Mouse (Mus musculus): Measurements from ENCODE around the gene Plekho2.

The Plekho2 gene

DNA sequence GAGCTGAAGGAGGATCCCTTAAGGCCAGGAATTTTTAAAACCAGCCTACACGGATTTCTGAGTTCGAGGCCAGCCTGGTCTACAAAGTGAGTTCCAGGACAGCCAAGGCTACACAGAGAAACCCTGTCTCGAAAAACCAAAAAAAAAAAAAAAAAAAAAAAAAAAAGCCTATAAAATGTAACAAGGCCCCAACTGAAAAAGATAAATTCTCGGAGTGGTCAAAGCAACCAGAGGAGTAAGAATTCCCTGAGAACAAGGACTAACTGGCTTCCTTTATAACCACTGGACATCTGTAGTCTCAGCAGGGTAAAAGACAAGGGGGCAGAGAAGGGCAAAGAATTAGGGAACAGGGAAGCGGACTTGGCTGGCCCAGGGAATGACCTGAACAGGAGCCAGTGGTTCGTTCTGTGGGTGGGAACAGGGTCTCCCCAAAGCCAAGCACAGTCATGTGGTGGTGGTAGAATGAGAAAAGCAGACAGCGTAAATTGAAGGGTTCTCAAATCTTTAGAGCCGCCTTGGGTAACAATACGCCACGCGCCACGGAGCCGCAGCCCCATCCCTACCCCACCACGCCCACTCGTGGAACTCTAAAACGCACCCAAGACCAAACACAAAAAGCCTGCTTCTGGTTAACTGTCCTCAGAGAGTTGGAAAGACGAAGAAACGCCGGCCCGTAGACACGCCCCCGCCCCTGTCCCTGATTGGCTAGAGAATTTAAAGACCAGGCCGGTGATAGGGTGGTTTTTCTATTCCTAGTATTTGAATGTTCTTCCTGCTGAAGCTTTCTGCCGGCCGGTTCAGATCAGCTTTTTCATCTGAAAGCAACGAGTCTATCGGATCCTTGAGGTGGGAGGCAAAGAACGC, 6.8 kb upstream of the Plekho2 start, which contains the start of gene Pif1:
Gene Pif1 (plus strand): TSS at position 755 of the 864 bp plus-strand sequence.
- in situ Hi-C loops (cut with MboI, MseI) = loop anchor here (5.0 to 10.0 kb wide), 2 partner anchors 64 to 1842 kb away; partner anchors contain the start of gene Ankdd1a

DNA sequence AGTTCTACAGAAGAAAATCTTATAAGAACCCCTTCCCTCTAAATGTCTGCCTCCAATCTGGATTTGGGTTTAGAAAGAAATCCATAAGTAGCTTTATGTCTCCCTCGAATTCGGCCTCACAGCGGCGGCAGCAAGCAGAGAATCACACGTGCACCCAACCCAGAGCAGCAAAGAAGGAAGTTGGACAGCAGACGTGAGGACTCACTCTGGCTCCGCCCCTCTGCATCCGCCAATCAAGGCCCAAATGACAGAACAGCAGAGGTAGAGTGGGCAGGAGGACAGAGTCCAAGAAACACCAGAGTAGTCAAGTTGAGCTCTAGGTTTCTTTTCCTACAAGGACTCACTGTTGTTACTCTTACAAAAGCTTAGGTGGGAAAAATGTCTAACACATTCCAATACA, 3.2 kb upstream of the Plekho2 start:
- in situ Hi-C loops (cut with MboI, MseI) = loop anchor here (5.0 to 10.0 kb wide), 2 partner anchors 121 to 1838 kb away; partner anchors contain the start of gene Spg21

DNA sequence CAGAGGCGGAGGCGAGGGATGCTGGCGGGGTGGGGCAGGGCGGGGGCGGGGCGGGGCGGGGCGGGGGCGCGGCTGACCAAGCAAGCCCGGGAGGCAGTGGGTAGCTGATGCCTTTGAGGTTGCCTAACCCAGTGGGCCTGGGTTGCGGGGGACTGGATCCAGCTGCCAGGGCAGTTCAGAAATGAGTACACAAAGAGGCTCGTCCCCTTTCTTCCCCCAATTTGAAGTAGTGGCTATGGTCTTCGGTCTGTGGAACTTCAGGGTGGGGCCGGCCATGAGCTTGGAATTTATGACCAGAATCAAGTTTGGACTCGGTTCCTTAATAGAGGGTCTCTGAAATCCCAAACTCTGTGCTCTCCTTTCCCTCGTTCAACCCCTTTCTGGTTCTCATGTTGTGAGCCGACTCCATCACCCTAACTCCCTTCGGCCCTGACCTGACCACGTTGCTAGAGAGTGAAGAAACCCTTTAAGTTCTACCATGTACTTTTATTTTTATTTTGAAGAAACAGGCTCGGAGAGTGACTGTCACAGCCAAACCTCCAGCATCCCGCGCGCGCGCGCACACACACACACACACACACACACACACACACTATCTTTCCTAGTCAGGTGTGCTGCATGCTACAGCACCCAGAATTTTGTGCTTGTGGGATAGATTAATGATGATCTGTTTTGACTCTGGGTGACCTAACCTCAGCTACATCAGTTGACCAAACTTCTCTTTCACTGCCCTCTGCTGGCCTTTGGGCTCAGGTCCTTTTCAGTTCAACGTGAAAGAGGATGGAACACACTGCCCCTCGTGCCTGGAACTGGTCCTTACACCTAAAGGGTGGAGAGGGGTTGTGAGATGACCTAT, 789 bp upstream of the Plekho2 start:
- in situ Hi-C loops (cut with MboI, MseI) = loop anchor here (5.0 to 10.0 kb wide), 2 partner anchors 118 to 1836 kb away; partner anchors contain the start of gene Spg21

DNA sequence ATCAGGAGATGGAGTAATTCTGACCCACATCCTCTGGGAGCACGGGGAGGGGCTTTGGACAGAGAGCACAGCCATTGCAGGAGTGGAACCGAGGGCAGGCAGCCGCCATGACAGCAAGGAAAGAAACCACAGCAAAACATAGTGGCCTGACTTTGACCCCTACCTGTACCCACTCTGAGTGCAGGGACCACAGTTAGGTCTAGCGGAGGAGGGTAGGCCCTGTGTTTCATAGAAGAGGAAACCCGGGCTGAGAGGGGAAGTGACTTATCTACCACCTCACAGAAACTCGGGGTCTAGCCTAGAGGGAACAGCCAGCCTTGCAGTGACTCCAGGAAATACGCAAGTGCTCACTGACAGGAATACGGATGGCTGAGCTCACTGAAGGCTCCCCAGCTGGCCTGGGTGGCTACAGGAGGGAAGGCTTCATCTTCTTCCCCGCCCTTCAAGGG, 1.0 kb downstream of the Plekho2 start:
- in situ Hi-C loops (cut with MboI, MseI) = loop anchor here (5.0 kb wide), 1 partner anchor 37 kb away; no protein-coding TSS in a partner anchor

DNA sequence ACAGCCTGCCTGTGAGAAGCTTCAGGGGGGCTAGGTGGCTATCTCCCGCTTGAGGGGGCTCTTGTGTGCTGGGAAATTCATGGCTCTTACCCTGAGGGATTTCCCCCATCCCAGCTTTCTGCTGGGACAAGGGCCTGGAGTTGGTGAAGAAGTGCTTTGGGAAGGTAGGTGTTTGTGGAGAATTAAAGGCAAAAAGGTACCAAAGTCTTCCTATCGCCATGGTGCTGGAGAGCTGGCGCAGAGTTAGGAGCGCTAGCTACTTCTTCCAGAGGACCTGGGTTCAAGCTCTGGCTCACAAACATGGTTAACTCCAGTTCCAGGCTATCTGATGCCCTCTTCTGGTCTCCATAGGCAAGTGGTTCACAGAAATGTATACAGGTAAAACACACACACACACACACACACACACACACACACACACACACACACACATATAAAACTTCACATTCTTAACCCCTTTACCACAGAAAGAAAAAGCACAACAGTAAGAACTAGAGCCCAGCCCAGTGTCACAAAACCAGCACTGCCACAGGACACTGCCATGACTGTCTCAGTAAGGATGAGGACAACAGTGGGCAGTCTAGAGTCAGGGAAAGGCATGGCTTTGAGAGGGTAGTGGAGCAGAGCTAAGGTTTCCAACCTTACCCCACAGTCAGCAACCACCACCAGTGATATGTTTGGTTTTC, 2.2 kb downstream of the Plekho2 start:
- in situ Hi-C loops (cut with MboI, MseI) = loop anchor here (5.0 kb wide), 1 partner anchor 35 kb away; no protein-coding TSS in a partner anchor

DNA sequence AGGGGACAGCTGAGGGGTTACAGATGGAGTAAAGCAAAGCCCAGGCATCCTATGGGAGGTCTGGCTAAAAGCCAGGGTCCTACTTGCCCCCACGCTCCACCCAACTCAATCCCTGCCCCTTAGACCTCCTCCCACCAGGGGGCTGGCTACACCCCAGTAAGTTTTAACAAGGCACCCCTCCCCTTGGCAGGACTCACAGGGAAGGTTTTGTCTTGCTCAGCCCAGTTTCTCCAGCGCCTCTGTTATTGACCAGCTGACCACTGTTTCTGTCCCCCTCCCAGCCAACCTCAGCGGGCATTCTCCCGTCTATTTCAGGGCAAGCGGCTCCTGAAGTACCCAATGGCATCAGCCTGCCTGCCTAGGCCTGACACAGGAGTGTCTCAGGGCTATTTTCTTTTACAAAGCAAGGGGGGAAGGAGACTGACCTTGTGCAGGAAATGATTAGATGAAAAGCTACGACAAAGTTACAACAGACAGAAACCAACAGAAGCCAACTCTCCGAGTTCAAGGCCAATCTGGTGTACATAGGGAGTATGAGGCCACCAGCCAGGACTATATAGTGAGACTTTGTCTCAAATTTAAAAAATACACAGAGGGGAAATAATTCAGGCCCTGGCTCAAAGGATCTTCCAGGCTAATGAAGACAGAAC, 2.9 kb downstream of the Plekho2 start:
- in situ Hi-C loops (cut with MboI, MseI) = loop anchor here (5.0 kb wide), 1 partner anchor 35 kb away; no protein-coding TSS in a partner anchor

DNA sequence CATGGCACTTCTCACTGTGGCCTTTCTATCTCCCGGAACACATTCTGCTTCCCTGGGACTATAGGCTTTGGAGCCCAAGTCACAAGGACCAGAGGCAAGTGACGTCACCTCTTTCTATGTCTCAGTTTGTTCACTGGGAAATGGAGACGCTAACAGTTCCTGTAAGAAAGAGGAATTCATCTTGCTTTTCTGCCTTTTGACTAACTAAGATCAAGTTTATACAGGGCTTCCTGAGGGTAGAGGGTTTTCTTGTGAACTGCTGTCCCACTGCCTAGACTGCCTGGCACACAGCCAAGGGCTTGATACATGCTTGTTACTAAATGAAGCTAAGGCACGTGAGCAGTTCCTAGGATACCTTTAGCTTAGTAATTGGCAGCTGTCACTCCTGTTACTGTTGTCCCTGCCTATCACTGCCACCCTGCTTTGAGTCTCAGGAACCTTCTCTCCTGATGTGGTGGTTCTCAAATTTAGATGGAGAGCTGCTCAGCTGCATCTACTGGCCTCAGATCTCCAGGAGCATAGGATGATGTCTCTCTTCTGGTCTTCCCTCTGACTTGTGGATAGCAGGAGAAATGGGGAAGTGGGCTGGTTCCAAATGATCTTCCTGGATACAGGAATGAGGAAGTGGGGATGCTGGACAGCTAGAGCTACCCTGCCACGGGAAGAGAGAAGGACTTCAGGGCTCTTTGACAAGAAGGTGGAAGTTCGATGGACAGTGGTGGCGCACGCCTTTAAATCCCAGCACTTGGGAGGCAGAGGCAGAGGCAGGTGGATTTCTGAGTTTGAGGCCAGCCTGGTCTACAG, 4.2 kb downstream of the Plekho2 start:
- in situ Hi-C loops (cut with MboI, MseI) = loop anchor here (5.0 kb wide), 1 partner anchor 33 kb away; no protein-coding TSS in a partner anchor

DNA sequence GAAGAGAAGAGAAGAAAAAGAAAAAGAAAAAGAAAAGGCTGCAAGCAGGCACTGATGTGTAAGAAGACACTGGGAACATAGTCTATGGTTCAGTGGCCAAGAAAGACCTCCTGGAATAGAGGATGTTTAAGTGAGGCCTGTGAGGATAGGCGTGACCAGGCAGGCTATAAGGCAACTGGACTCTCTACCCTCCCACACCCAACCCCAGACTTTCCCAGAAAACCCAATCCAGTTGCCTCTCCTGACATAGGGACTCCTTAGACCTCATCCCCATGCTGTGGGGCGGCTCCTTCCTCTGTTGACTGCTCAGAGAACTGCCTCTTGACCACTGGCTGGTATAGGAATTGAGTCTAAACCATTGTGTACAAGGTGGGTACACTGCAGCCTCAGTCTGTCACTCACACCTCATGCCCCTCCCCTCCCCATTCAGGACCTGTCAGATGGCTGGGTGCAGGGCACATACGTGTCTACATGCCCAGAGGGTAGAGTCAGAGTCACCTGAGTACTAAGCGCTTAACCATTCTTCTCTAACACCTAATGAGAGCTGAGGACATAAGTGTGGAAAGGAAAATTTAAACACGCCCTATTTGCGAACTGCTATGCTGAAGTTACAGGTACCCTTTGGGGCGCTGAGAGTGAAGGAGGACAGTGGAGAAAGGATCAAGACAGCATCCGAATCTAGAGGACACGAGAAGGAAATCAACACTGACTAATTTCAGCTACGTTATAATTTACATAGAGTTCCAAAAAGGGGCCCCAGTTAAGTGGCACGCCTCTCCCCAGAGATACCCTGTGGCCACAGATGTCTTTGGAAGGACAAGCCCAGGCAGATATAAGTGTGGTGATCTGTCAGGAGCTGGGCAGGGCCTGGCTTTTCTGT, 5.1 kb downstream of the Plekho2 start:
- in situ Hi-C loops (cut with MboI, MseI) = loop anchor here (5.0 kb wide), 1 partner anchor 32 kb away; no protein-coding TSS in a partner anchor

DNA sequence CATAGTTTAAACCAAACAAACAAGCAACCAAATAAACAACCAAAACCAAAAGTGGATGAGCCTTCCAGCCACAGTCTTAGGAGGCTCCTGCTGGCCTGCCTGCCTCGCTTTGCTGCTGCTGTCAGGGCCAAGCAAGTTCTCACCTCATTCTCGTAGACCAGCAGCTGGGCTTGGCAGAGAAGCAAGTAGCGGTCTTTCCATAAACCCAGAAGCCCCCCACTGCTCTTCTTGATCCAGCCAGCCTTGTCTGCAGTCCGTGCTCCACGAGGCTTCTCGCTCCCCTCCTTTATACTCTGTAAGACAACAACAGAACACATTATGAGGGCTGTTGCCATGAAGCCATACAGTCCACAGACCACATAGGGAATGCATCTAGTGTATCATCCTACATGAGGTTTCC, 7.0 kb downstream of the Plekho2 start:
- in situ Hi-C loops (cut with MboI, MseI) = no loop called here

DNA sequence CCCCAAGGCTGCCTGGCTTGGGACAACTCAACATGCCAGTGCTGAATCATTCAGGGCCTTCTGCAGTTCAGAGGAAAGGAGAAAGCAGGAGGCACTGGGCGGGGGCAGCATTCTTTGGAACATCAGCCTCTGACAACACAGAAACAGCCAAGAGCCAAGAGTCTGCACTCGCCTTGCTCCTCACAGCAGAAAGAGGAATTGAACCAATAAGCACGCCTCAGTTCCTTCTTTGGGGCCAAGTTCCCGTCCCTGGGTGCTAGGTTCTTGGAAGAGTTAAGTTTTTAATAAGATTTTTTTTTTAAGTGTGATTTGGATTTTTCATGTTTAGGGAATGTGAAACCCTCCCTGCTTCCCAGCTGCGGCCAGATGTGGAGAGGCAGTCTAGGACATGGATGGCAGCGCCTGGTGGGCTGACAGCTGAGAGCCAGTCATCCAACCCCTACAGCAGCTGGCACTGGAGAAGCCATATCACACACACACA, 10.3 kb downstream of the Plekho2 start:
- in situ Hi-C loops (cut with MboI, MseI) = no loop called here

DNA sequence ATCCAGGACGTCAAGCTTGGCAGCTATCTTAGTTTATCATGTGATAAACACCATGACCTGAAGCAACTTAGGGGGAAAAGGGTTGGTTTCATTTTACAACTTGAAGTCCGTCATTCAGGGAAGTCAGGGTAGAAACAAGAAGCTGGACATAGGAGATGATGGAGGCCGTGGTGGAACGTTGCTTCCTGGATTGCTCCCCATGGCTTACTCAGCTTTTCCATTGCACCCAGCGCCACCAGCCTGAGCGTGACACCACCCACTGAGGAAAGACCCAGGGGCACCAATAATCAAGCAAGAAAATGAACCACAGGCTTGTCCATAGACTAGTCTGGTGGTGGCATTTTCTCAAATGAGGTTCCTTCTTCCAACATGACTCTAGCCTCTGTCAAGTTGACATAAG, 11.1 kb downstream of the Plekho2 start:
- in situ Hi-C loops (cut with MboI, MseI) = no loop called here

DNA sequence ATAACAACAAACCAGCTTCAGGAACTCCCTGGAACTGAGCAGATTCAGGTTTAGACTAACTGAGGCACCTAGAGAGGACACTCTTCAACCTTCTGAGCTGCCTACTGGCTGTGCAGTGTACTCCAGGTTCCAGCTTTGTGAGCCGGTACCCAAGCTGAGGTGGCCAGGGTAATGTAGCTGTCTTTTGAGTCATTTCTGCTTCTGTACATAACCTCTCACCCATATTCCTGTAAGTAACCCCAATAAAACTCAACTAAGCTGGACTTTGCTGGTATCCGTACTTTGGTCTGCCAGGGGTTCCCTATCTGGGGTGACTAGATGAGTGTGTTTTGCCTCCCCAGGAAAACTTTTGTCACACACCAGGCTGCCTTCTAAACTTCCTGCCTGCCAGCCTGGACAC, 15.1 kb downstream of the Plekho2 start:
- in situ Hi-C loops (cut with MboI, MseI) = no loop called here

DNA sequence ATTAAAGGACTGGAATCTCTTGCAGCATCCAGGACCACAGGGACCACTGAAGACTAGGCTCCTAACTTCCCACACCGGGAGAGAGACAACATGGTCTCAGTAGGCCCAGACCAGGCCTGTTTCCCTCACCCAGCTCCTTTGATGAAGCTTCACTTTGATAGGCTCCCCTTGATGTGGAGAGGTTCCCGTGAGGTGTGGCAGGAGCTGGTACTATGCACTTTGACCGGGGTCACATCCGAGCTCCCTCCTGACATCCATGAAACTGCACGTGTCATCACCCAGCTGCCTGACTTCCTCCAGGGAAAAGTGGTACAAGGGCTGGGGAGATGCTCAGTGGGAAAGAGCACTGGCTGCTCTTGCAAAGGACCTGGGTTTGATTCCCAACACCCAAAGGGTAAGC, 16.8 kb downstream of the Plekho2 start:
- in situ Hi-C loops (cut with MboI, MseI) = no loop called here

DNA sequence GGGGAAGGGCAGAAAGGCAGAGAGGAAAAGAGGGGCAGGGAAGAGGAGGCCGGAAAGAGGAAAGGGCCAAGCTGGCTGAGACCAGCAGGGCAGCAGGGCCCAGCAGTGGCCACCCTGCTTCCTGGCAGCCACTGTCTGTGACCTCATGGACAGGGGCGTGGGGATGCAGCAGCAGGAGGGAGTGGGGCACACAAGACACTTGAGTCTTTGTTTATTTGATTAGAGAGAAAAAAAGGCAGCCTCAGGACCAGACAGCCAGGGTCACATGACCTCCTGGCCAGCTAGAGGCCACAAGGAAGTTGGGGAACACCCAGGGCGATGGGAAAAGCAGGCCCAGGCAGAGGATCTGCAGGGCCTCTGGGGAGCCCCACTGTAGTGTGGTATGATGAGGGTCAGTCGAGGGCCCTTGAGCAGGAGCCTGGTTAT, 17.7 kb downstream of the Plekho2 start:
- in situ Hi-C loops (cut with MboI, MseI) = no loop called here

DNA sequence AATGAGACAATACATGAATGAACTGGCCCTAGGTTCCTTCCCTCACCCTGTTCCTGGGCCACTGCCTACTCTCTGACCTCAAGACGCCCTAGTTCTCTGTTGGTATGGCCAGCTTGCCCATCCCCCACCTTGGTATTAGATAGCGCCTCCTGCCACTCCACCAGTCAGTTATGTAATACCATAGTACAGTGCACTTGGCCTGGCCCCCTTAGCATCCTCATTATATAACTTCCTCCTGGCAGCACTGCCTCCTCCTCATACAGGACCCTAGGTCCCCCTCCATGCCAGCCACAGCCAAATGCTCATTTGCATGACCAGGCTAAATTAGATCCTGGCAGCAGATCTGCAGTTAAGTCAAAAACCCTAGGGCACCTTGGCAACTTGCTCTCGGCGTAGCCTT, 18.8 kb downstream of the Plekho2 start:
- in situ Hi-C loops (cut with MboI, MseI) = no loop called here

DNA sequence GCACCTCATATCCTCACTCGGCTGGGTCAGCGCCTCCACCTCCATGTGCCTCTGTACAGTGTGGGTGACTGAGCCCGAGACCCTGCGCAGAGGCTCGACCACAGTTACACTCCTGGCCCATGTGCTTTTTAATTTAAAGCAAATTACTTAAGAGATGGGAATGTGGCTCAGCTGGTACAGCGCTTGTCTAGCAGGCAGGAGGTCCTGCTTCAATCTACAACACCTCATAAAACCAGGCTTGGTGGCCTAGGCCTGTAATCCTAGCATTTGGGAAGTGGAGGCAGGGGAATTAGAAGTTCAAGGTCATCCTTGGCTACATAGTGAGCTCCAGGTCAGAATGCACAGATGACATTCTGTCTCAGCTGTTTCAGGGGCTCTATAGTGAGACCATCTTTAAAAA, 21.0 kb downstream of the Plekho2 start:
- in situ Hi-C loops (cut with MboI, MseI) = loop anchor here (10.0 kb wide), 1 partner anchor 1634 kb away; no protein-coding TSS in a partner anchor

DNA sequence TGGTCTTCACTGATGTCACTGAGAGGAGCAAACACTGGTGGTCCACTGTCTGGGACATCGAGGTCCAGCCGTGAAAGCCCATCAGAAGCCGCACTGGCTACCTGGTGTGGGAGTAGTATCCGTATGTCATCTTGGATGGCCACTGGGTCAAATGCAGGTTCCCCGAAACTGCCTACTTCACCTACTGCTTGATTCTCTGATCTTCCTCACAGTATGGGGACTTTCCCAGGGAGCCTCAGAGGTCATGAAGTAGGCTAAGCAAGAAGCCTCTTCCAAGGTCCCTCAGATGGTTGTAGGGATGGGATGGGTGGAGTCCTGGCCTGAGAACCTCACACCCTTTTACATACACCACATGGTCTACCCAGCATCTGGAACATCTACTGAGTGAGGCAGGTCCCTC, 22.9 kb downstream of the Plekho2 start:
- in situ Hi-C loops (cut with MboI, MseI) = loop anchor here (10.0 kb wide), 1 partner anchor 1632 kb away; no protein-coding TSS in a partner anchor

DNA sequence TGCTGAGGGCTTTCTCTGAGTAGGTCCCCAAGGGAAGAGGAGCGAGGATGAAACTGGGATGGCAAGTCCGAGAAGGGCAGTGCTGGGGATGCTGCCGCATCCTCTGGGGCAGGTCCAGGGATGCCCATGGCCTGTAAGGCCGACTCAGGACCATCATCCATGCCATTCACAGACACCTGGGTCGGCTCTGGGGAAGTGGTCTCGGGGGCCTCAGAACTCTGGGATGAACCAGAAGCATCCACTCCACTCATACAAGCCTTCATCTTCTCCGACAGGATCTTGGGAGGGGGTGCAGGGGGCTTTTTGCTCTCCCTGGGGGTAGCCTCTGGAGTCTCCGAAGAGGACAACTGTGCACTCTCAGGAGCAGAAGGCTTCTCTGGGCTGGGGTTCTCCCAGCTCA, 23.5 kb downstream of the Plekho2 start:
- in situ Hi-C loops (cut with MboI, MseI) = loop anchor here (10.0 kb wide), 1 partner anchor 1632 kb away; no protein-coding TSS in a partner anchor
